Mouse (Mus musculus): ENCODE measurements at regions not wholly inside any gene's neighbourhood (a gene's known extent, or its start where the extent isn't known, plus 50 kb on each side); places are given as distances from the start of the nearest gene placed in this dataset.

DNA sequence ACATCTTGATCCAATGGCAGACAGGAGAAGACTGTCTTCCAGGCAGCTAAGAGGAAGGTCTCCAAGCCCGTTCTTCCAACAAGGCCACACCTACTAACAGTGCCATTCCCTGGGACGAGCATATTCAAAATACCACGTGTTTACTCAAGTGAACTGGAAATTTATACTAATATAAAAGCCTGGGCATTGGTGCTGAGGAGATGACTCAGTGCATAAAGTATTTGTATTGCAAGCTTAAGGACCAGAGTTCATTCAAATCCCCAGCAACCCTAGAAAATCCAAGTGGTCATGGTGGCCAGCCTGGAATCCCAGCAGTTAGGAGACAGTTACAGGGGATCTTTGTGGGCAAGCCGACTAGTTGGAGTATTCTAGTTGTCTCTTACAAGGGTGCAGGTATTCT lies 119.5 kb downstream of the Hlx start:
- 51% methylated on average over 4 of the region's 4 CpGs for WGBS
- H3K27ac ChIP-seq (ENCODE audit: low read depth, low read length): no peak overlapping the region
- TF ChIP-seq CTCF (IDR thresholded peaks at IDR 0.05; ENCODE audit: low read depth): no peak

DNA sequence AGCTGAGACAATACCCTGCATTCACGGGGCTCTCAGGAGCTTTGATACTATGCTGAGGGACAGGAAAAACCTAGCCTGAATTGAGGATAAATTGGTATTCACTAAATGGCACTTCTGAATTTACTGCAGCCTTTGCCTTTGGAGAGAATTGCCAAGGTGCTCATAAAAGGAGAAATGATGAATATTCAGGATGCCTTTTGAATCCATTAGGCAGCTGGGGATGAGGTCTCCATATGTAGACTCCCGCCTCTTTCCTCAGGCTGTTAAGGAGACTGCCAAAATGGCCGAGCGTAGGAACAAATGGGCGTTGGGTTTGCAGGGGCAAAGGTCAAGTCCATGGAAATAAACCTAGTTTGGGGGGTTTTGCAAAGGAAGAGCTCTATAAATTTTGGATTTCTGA lies 123.5 kb downstream of the Hlx start:
- Histone ChIP-seq H3K9ac (ENCODE audit: low read depth, low read length) (no peak overlapping the region), H3K36me3 (ENCODE audit: control insufficient read depth, insufficient read depth) (no peaks in the 10 kb centered on the region), H3K9me3 (ENCODE audit: control insufficient read depth) (no peaks in the 10 kb centered on the region), H3K4me1 (replicated peaks; ENCODE audit: control insufficient read depth, insufficient read depth, low read length) (no peaks in the 10 kb centered on the region), H3K4me2 (replicated peaks; ENCODE audit: low read depth) (no peak overlapping the region), H3K27ac (ENCODE audit: low read depth, low read length) (no peak overlapping the region), H3K27me3 (replicated peaks; ENCODE audit: control insufficient read depth, insufficient read depth, low read length) (no peaks in the 10 kb centered on the region), H3K4me3 (ENCODE audit: low read depth, low read length) (no peak overlapping the region)
- TF ChIP-seq CTCF (IDR thresholded peaks at IDR 0.05; ENCODE audit: low read depth): no peak
- no peak for ATAC-seq
- 64% methylated on average over 5 of the region's 5 CpGs for WGBS

More for the DNA sequence above, 119.5 kb downstream of the Hlx start:
- H3K4me1 ChIP-seq (replicated peaks; ENCODE audit: control insufficient read depth, insufficient read depth, low read length): no peaks in the 10 kb centered on the region
- no peak for ATAC-seq
- no peaks in the 10 kb centered on the region for H3K9me3 ChIP-seq (ENCODE audit: control insufficient read depth)
- no peak overlapping the region for H3K4me3 ChIP-seq (ENCODE audit: low read depth, low read length)
- H3K27me3 ChIP-seq (replicated peaks; ENCODE audit: control insufficient read depth, insufficient read depth, low read length): no peaks in the 10 kb centered on the region
- no peak overlapping the region for H3K4me2 ChIP-seq (replicated peaks; ENCODE audit: low read depth)
- H3K9ac ChIP-seq (ENCODE audit: low read depth, low read length): no peak overlapping the region
- H3K36me3 ChIP-seq (ENCODE audit: control insufficient read depth, insufficient read depth): no peaks in the 10 kb centered on the region

DNA sequence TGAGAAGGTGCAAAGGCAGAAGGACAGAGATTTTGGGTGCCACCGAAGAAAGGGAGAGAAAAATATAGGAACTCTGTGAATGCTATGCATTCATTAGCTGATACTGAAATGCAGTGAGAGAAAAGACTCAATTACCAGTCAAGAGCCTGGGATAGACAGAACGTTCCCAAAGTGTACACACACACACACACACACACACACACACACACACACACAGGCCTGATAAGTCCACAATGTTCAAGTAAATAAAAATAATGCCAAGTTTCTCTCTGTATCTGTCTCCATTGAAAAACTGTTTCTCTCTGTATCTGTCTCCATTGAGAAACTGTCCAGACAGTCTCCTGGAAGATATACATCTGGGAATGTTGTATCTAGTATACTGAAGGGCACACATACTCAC lies 124.1 kb downstream of the Hlx start:
- Histone ChIP-seq H3K4me1 (replicated peaks; ENCODE audit: control insufficient read depth, insufficient read depth, low read length) (no peaks in the 10 kb centered on the region), H3K9me3 (ENCODE audit: control insufficient read depth) (no peaks in the 10 kb centered on the region), H3K27me3 (replicated peaks; ENCODE audit: control insufficient read depth, insufficient read depth, low read length) (no peaks in the 10 kb centered on the region), H3K36me3 (ENCODE audit: control insufficient read depth, insufficient read depth) (no peaks in the 10 kb centered on the region), H3K4me3 (ENCODE audit: low read depth, low read length) (no peak overlapping the region), H3K27ac (ENCODE audit: low read depth, low read length) (no peak overlapping the region), H3K9ac (ENCODE audit: low read depth, low read length) (no peak overlapping the region), H3K4me2 (replicated peaks; ENCODE audit: low read depth) (no peak overlapping the region)
- no peak for ATAC-seq
- no peak for TF ChIP-seq CTCF (IDR thresholded peaks at IDR 0.05; ENCODE audit: low read depth)
- 80% methylated on average over 2 of the region's 2 CpGs for whole genome bisulfite sequencing

DNA sequence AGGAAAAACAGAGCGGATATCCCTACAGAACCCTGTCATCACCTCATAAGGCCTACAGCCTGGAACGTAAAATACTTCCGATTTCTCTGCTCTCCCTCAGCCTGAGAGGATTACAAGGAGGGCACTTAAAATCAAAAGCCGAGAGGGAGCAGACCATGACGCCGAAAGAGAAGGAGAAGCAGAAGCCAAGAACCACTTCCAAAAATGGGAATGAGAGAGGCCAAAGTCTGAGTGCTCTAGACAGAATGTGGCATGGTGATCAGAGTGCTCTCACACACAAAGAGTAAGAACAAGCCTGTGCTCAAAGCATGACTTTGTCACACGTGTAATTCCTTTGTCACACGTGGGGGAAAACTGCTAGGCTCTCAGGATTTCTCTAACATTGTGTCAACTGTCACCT lies 125.9 kb downstream of the Hlx start:
- no peak overlapping the region for H3K9ac ChIP-seq (ENCODE audit: low read depth, low read length)
- H3K36me3 ChIP-seq (ENCODE audit: control insufficient read depth, insufficient read depth): no peaks in the 10 kb centered on the region
- H3K4me2 ChIP-seq (replicated peaks; ENCODE audit: low read depth): no peak overlapping the region
- H3K9me3 ChIP-seq (ENCODE audit: control insufficient read depth): no peaks in the 10 kb centered on the region
- no peak overlapping the region for H3K4me3 ChIP-seq (ENCODE audit: low read depth, low read length)
- H3K27ac ChIP-seq (ENCODE audit: low read depth, low read length): no peak overlapping the region
- no peak for TF ChIP-seq CTCF (IDR thresholded peaks at IDR 0.05; ENCODE audit: low read depth)
- WGBS: 69% methylated on average over 8 of the region's 8 CpGs
- no peak for ATAC-seq
- H3K27me3 ChIP-seq (replicated peaks; ENCODE audit: control insufficient read depth, insufficient read depth, low read length): no peaks in the 10 kb centered on the region
- H3K4me1 ChIP-seq (replicated peaks; ENCODE audit: control insufficient read depth, insufficient read depth, low read length): no peaks in the 10 kb centered on the region

DNA sequence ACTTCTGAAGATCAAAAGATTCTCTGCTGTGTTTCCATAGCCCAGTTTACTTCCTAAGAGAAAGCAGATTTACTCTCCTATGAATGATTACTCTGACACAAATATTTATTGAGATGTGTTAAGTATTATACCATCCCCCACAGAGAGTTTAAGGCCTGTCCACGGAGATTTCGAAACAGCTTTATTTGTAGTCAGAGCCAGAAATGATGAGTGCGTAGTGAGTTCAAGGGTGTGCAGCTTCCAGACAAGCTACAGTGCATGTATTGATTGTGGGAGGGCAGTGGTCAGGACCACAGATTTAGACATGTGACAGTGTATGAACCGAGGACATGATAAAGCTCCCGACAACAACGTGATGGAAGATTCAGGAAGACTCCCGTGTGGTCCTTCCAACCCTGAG lies 126.8 kb downstream of the Hlx start:
- H3K27me3 ChIP-seq (replicated peaks; ENCODE audit: control insufficient read depth, insufficient read depth, low read length): no peaks in the 10 kb centered on the region
- no peaks in the 10 kb centered on the region for H3K9me3 ChIP-seq (ENCODE audit: control insufficient read depth)
- WGBS: 72% methylated on average over 7 of the region's 7 CpGs
- no peaks in the 10 kb centered on the region for H3K36me3 ChIP-seq (ENCODE audit: control insufficient read depth, insufficient read depth)
- no peak for TF ChIP-seq CTCF (IDR thresholded peaks at IDR 0.05; ENCODE audit: low read depth)
- no peaks in the 10 kb centered on the region for H3K4me1 ChIP-seq (replicated peaks; ENCODE audit: control insufficient read depth, insufficient read depth, low read length)
- H3K4me3 ChIP-seq (ENCODE audit: low read depth, low read length): no peak overlapping the region
- no peak overlapping the region for H3K4me2 ChIP-seq (replicated peaks; ENCODE audit: low read depth)
- H3K27ac ChIP-seq (ENCODE audit: low read depth, low read length): no peak overlapping the region
- no peak overlapping the region for H3K9ac ChIP-seq (ENCODE audit: low read depth, low read length)
- ATAC-seq: no peak

DNA sequence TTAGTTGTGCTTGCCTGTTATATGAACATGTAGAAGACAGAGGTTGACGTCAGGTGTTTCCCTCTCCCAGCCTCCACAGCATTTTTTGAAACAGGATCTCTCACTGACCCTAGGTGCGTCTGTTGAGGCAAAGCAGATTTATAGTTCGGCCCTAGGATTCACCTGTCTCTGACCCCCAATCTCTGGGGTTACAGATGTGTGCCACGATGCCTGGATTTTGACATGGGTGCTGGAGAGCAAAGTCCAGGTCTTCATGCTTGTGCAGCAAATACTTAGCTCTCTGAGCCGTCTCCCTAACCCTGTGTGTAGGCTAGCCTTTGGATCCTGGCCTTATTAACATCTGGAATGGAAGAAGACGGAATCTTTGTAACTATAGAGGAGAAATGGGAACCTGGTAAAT lies 129.3 kb downstream of the Hlx start:
- H3K36me3 ChIP-seq (ENCODE audit: control insufficient read depth, insufficient read depth): no peaks in the 10 kb centered on the region
- no peaks in the 10 kb centered on the region for H3K27me3 ChIP-seq (replicated peaks; ENCODE audit: control insufficient read depth, insufficient read depth, low read length)
- ATAC-seq: no peak
- no peak overlapping the region for H3K27ac ChIP-seq (ENCODE audit: low read depth, low read length)
- WGBS: 80% methylated on average over 6 of the region's 6 CpGs
- no peak for TF ChIP-seq CTCF (IDR thresholded peaks at IDR 0.05; ENCODE audit: low read depth)
- no peaks in the 10 kb centered on the region for H3K4me1 ChIP-seq (replicated peaks; ENCODE audit: control insufficient read depth, insufficient read depth, low read length)
- no peak overlapping the region for H3K4me2 ChIP-seq (replicated peaks; ENCODE audit: low read depth)
- no peak overlapping the region for H3K4me3 ChIP-seq (ENCODE audit: low read depth, low read length)
- no peak overlapping the region for H3K9ac ChIP-seq (ENCODE audit: low read depth, low read length)
- no peaks in the 10 kb centered on the region for H3K9me3 ChIP-seq (ENCODE audit: control insufficient read depth)

DNA sequence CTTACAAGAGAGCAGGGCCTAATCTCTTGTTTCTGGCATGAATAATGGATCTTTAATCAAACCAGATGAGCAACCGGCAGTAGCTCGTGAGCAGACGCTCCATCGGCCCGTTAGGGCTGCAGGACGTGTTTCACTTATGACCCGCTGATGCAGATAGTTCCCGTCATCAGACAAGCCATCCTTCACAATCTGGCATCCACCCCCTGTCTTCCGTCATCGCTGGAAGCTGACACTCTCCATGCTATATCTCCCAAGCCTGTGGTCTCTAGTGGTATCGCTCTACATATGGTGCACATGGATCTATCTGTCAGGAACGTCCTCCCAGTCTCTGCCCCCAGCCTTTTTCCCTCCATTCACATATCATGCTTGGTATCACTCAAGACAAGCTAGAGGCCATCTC lies 137.0 kb downstream of the Hlx start:
- 62% methylated on average over 12 of the region's 12 CpGs for WGBS
- H3K9me3 ChIP-seq (ENCODE audit: control insufficient read depth): no peaks in the 10 kb centered on the region
- ATAC-seq: no peak
- H3K9ac ChIP-seq (ENCODE audit: low read depth, low read length): no peak overlapping the region
- no peak for TF ChIP-seq CTCF (IDR thresholded peaks at IDR 0.05; ENCODE audit: low read depth)
- no peak overlapping the region for H3K4me2 ChIP-seq (replicated peaks; ENCODE audit: low read depth)
- H3K36me3 ChIP-seq (ENCODE audit: control insufficient read depth, insufficient read depth): no peaks in the 10 kb centered on the region
- H3K4me1 ChIP-seq (replicated peaks; ENCODE audit: control insufficient read depth, insufficient read depth, low read length): no peaks in the 10 kb centered on the region
- no peak overlapping the region for H3K27ac ChIP-seq (ENCODE audit: low read depth, low read length)
- no peak overlapping the region for H3K4me3 ChIP-seq (ENCODE audit: low read depth, low read length)
- H3K27me3 ChIP-seq (replicated peaks; ENCODE audit: control insufficient read depth, insufficient read depth, low read length): no peaks in the 10 kb centered on the region

Data from intestine, postnatal 0 days (tissue).